Mouse (Mus musculus) CH12.LX (cell line): ENCODE measurements around the gene Alyref2. TPM values are rescaled to one million over a fixed set of nuclear protein-coding genes. Genes with fewer than 3 reads are reported as not detected.

Experiments used
- DNase-seq: peaks from one replicate; pipeline ENCODE4 v3.0.0-alpha.2; 2013; ENCODE audit errors: extremely low read depth
- H3K27ac ChIP-seq: 2 replicates; pipeline ENCODE4 v1.5.1; 2012; ENCODE audit warnings: low read depth, mild to moderate bottlenecking, control low read depth, moderate library complexity; ENCODE audit not compliant: insufficient read depth
- H3K27me3 ChIP-seq: replicated peaks from 2 replicates; pipeline ENCODE3; 2012; ENCODE audit warnings: inconsistent platforms
- H3K36me3 ChIP-seq, 2 experiments: replicated peaks in 1 of 2; 2 replicates each; pipeline versions ENCODE3 to v1.6.1; 2012; ENCODE audit warnings: inconsistent platforms in 1 of 2, low read length in 1 of 2, mild to moderate bottlenecking in 1 of 2, mixed read lengths in 1 of 2, moderate library complexity in 1 of 2; ENCODE audit not compliant: control insufficient read depth in 1 of 2, insufficient read depth in 1 of 2
- H3K4me1 ChIP-seq, 2 experiments: 2 replicates each; pipeline ENCODE4 v1.6.1; 2012; ENCODE audit warnings: inconsistent platforms in 1 of 2, moderate library complexity in 1 of 2; ENCODE audit not compliant: insufficient read depth in 2 of 2, control insufficient read depth in 1 of 2
- H3K4me2 ChIP-seq: 2 replicates; pipeline ENCODE4 v1.6.1; 2012; ENCODE audit warnings: low read depth, mild to moderate bottlenecking, control low read depth; ENCODE audit not compliant: poor library complexity, insufficient read depth, severe bottlenecking
- H3K4me3 ChIP-seq, 3 experiments: fragments of 150-350 bp in 1 of 3; sonication (generic) in 1 of 3; replicated peaks in 1 of 3; 2 replicates each; pipeline versions ENCODE3 to v1.5.1; 2011 to 2012; ENCODE audit warnings: low read depth in 2 of 3, low read length in 2 of 3, mild to moderate bottlenecking in 2 of 3, moderate library complexity in 2 of 3, control low read depth in 1 of 3, improper control_type of control experiment in 1 of 3, inconsistent platforms in 1 of 3, mixed read lengths in 1 of 3; ENCODE audit not compliant: poor library complexity in 1 of 3
- H3K79me2 ChIP-seq: replicated peaks from 2 replicates; pipeline ENCODE4 v1.6.1; 2012; ENCODE audit warnings: mild to moderate bottlenecking, moderate library complexity; ENCODE audit not compliant: control insufficient read depth, poor library complexity, insufficient read depth, severe bottlenecking; ENCODE audit errors: extremely low read depth
- H3K9ac ChIP-seq: 2 replicates; pipeline ENCODE4 v1.6.1; 2012; ENCODE audit warnings: low read depth, mild to moderate bottlenecking, control low read depth, moderate library complexity; ENCODE audit not compliant: insufficient read depth
- H3K9me3 ChIP-seq: replicated peaks from 2 replicates; pipeline ENCODE3; 2012; ENCODE audit warnings: low read length, inconsistent platforms, mixed read lengths
- BHLHE40 ChIP-seq: IDR thresholded peaks from 2 replicates; pipeline ENCODE4 v1.6.1; 2011; ENCODE audit warnings: mild to moderate bottlenecking, low read depth, low read length, improper control_type of control experiment
- CHD1 ChIP-seq: IDR thresholded peaks from 2 replicates; pipeline ENCODE4 v1.6.1; 2012; ENCODE audit warnings: low read depth, low read length, improper control_type of control experiment, inconsistent platforms
- CHD2 ChIP-seq: IDR thresholded peaks from 2 replicates; pipeline ENCODE4 v1.6.1; 2011; ENCODE audit warnings: low read length, improper control_type of control experiment
- CTCF ChIP-seq, 2 experiments: IDR thresholded peaks in 1 of 2; conservative IDR thresholded peaks in 1 of 2; 2 replicates each; pipeline ENCODE4 v1.5.1; 2011 to 2012; ENCODE audit warnings: low read depth in 2 of 2, low read length in 2 of 2, improper control_type of control experiment in 1 of 2, inconsistent platforms in 1 of 2, mild to moderate bottlenecking in 1 of 2, moderate library complexity in 1 of 2
- ELF1 ChIP-seq: IDR thresholded peaks from 2 replicates; pipeline ENCODE4 v1.6.1; 2014; ENCODE audit warnings: low read depth, mild to moderate bottlenecking, inconsistent platforms, low read length, improper control_type of control experiment
- EP300 ChIP-seq: IDR thresholded peaks from 2 replicates; pipeline ENCODE4 v1.6.1; 2011; ENCODE audit warnings: low read length, improper control_type of control experiment
- ETS1 ChIP-seq: conservative IDR thresholded peaks from 2 replicates; pipeline ENCODE4 v1.6.1; 2012; ENCODE audit warnings: low read depth, mild to moderate bottlenecking, inconsistent platforms, low read length, improper control_type of control experiment, moderate library complexity
- GABPA ChIP-seq: IDR thresholded peaks from 2 replicates; pipeline ENCODE4 v1.6.1; 2012; ENCODE audit warnings: low read depth, low read length, improper control_type of control experiment, inconsistent platforms; ENCODE audit not compliant: insufficient replicate concordance
- HCFC1 ChIP-seq: IDR thresholded peaks from 2 replicates; pipeline ENCODE4 v1.6.1; 2012; ENCODE audit warnings: low read depth, mild to moderate bottlenecking, inconsistent platforms, low read length, improper control_type of control experiment
- IRF4 ChIP-seq: IDR thresholded peaks from 2 replicates; pipeline ENCODE4 v1.6.1; 2014; ENCODE audit warnings: low read depth, mild to moderate bottlenecking, inconsistent platforms, low read length, improper control_type of control experiment
- JUN ChIP-seq: IDR thresholded peaks from 2 replicates; pipeline ENCODE4 v1.6.1; 2011; ENCODE audit warnings: low read depth, mild to moderate bottlenecking, low read length, improper control_type of control experiment, moderate library complexity; ENCODE audit not compliant: insufficient read depth
- JUND ChIP-seq: conservative IDR thresholded peaks from 2 replicates; pipeline ENCODE4 v1.6.1; 2011; ENCODE audit warnings: low read depth, low read length, improper control_type of control experiment
- MAFK ChIP-seq: IDR thresholded peaks from 2 replicates; pipeline ENCODE4 v1.6.1; 2011; ENCODE audit warnings: low read length, improper control_type of control experiment; ENCODE audit not compliant: insufficient replicate concordance
- MAX ChIP-seq: IDR thresholded peaks from 2 replicates; pipeline ENCODE4 v1.6.1; 2011; ENCODE audit warnings: low read length, improper control_type of control experiment
- MEF2A ChIP-seq: IDR thresholded peaks from 2 replicates; pipeline ENCODE4 v1.6.1; 2014; ENCODE audit warnings: low read depth, mild to moderate bottlenecking, inconsistent platforms, low read length, improper control_type of control experiment, borderline replicate concordance
- MYC ChIP-seq: IDR thresholded peaks from 2 replicates; pipeline ENCODE4 v1.6.1; 2011; ENCODE audit warnings: low read depth, mild to moderate bottlenecking, improper control_type of control experiment, low read length
- NELFE ChIP-seq: IDR thresholded peaks from 2 replicates; pipeline ENCODE4 v1.6.1; 2011; ENCODE audit warnings: low read depth, low read length, improper control_type of control experiment
- NRF1 ChIP-seq: IDR thresholded peaks from 2 replicates; pipeline ENCODE4 v1.6.1; 2014; ENCODE audit warnings: low read depth, mild to moderate bottlenecking, inconsistent platforms, low read length, improper control_type of control experiment, moderate library complexity
- PAX5 ChIP-seq: IDR thresholded peaks from 2 replicates; pipeline ENCODE4 v1.6.1; 2012; ENCODE audit warnings: low read length, inconsistent platforms, mixed read lengths
- POLR2A ChIP-seq: IDR thresholded peaks from 2 replicates; pipeline ENCODE4 v1.6.1; 2011; ENCODE audit warnings: low read depth, mild to moderate bottlenecking, improper control_type of control experiment, low read length
- POLR2AphosphoS2 ChIP-seq: IDR thresholded peaks from 2 replicates; pipeline ENCODE4 v1.6.1; 2011; ENCODE audit warnings: low read depth, low read length, improper control_type of control experiment
- RAD21 ChIP-seq: IDR thresholded peaks from 2 replicates; pipeline ENCODE4 v1.6.1; 2011; ENCODE audit warnings: low read depth, mild to moderate bottlenecking, low read length, improper control_type of control experiment, moderate library complexity
- RCOR1 ChIP-seq: conservative IDR thresholded peaks from 2 replicates; pipeline ENCODE4 v1.6.1; 2012; ENCODE audit warnings: low read depth, mild to moderate bottlenecking, inconsistent platforms, low read length, improper control_type of control experiment
- SMC3 ChIP-seq: IDR thresholded peaks from 2 replicates; pipeline ENCODE4 v1.6.1; 2011; ENCODE audit warnings: low read depth, low read length, improper control_type of control experiment
- TCF12 ChIP-seq: IDR thresholded peaks from 2 replicates; pipeline ENCODE4 v1.6.1; 2014; ENCODE audit warnings: low read depth, mild to moderate bottlenecking, inconsistent platforms, low read length, improper control_type of control experiment
- UBTF ChIP-seq: IDR thresholded peaks from 2 replicates; pipeline ENCODE4 v1.6.1; 2012; ENCODE audit warnings: low read depth, mild to moderate bottlenecking, inconsistent platforms, low read length, improper control_type of control experiment, moderate library complexity
- USF1 ChIP-seq: IDR thresholded peaks from 2 replicates; pipeline ENCODE4 v1.6.1; 2014; ENCODE audit warnings: low read depth, mild to moderate bottlenecking, inconsistent platforms, low read length, improper control_type of control experiment
- USF2 ChIP-seq: conservative IDR thresholded peaks from 2 replicates; pipeline ENCODE4 v1.6.1; 2011; ENCODE audit warnings: low read depth, low read length, improper control_type of control experiment
- ZC3H11A ChIP-seq: IDR thresholded peaks from 2 replicates; pipeline ENCODE4 v1.6.1; 2012; ENCODE audit warnings: low read depth, mild to moderate bottlenecking, inconsistent platforms, low read length, improper control_type of control experiment
- ZKSCAN1 ChIP-seq: IDR thresholded peaks from 2 replicates; pipeline ENCODE4 v1.6.1; 2012; ENCODE audit warnings: low read depth, inconsistent platforms, low read length, improper control_type of control experiment, borderline replicate concordance
- ZMIZ1 ChIP-seq: IDR thresholded peaks from 2 replicates; pipeline ENCODE4 v1.6.1; 2012; ENCODE audit warnings: low read depth, mild to moderate bottlenecking, inconsistent platforms, low read length, improper control_type of control experiment
- ZNF384 ChIP-seq: IDR thresholded peaks from 2 replicates; pipeline ENCODE4 v1.6.1; 2012; ENCODE audit warnings: low read depth, low read length, improper control_type of control experiment, inconsistent platforms
- dilution Hi-C: fragments of 300-500 bp; cut with MboI; formaldehyde crosslinking; loops from 2 replicates; pipeline ENCODE4 v1.14.3; 2020; ENCODE audit warnings: low sequenced_read_pairs; ENCODE audit not compliant: extremely low pct_unique_long_range_greater_than_20kb, extremely low pct_ligation_motif_present
- in situ Hi-C: fragments of 300-500 bp; cut with MboI; formaldehyde crosslinking; loops from 3 replicates; pipeline ENCODE4 v1.14.3; 2019; ENCODE audit warnings: low sequenced_read_pairs, low pct_ligation_motif_present, low pct_unique_long_range_greater_than_20kb, mixed read lengths
- polyA plus RNA-seq: library from polyadenylated mRNA; unstranded; fragments of >175 nt; gene quantifications from 2 replicates; pipeline ENCODE4 v1.2.1, GENCODE M21; 2012; ENCODE audit warnings: low read depth; ENCODE audit not compliant: insufficient read length
- total RNA-seq, 2 experiments: library from RNA; depleted of rRNA; stranded (reverse); fragments of 300-350 nt in 1 of 2; fragments of >200 nt in 1 of 2; gene quantifications; 2 replicates each; pipeline ENCODE4 v1.2.3; 2012 to 2014

Gene Alyref2
- total and polyA plus RNA-seq, 3 experiments, result 4.2 to 5.9 (median 4.9) TPM

DNA sequence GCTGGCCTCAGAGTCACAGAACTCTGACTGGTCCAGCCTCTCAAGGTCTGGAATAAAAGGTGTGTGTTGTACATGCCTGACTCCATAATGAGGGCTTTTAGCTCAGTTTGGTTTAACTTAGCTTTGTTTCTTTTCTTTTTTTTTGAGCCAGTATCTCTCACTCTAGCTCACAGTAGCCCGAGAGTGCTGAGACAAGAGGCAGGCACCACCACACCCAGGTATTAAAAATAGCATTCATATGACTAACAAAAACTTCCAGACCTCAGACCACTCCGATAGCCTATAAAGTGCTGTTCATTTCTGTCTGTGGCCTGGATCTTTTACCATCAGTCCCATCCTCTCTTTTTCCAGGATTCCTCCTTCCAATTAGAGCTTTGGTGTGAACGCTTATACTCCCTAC, 33.6 kb upstream of the Alyref2 start:
- dilution Hi-C loops, result no loop called here
- Histone ChIP-seq H3K4me3 (no peak overlapping the region), H3K4me2 (peak overlapping the region; percentile 86), H3K36me3 (no peaks in the 10 kb centered on the region), H3K9me3 (no peaks in the 10 kb centered on the region), H3K9ac (no peak overlapping the region; the same call in none of the 2 replicates), H3K27ac (no peak overlapping the region), H3K79me2 (no peaks in the 10 kb centered on the region)
- no peak for DNase-seq
- in situ Hi-C loops, result loop anchor here (10.0 kb wide), 1 partner anchor 365 kb away; no protein-coding TSS in a partner anchor
- 0 out of 2 replicates have a peak, but pooled peaks have one; percentile 66 for TF ChIP-seq MEF2A
- 0 out of 2 replicates have a peak, but pooled peaks have one; percentile 15 for TF ChIP-seq ZNF384
- no peak for TF ChIP-seq USF2
- TF ChIP-seq, all 38 proteins: peak for 2
- H3K27me3 ChIP-seq, result no peaks in the 10 kb centered on the region
- H3K4me1 ChIP-seq, result peaks cover 15 to 47% of the 10 kb centered on the region in 2 experiments

GRCm38 (mm10) chr1:171470371-171470871, 32.9 kb upstream of the Alyref2 start:
- H3K27ac ChIP-seq, result no peak overlapping the region
- TF ChIP-seq MAFK, result no peak
- TF ChIP-seq IRF4, result no peak
- peak; percentile 33; the same call in 1 of the 2 replicates for TF ChIP-seq EP300
- peak; percentile 87 to 95 for TF ChIP-seq CTCF (conservative IDR thresholded peaks at IDR 0.05 in 1 of 2, IDR thresholded peaks at IDR 0.05 in 1 of 2; ENCODE audit: low read depth in 2 of 2, low read length in 2 of 2)
- TF ChIP-seq CHD1, result peak; percentile 65; the same call in 1 of the 2 replicates
- TF ChIP-seq ZC3H11A, result no peak; the same call in 1 of the 2 replicates
- peak; percentile 58 for TF ChIP-seq RAD21
- no peak for TF ChIP-seq MYC
- no peak for TF ChIP-seq NELFE
- TF ChIP-seq ETS1, result no peak; the same call in 1 of the 2 replicates
- TF ChIP-seq USF1, result no peak
- TF ChIP-seq POLR2A, result no peak
- TF ChIP-seq PAX5, result no peak
- TF ChIP-seq JUN, result no peak
- TF ChIP-seq GABPA, result no peak
- TF ChIP-seq ELF1, result no peak
- no peak for TF ChIP-seq RCOR1
- no peak for TF ChIP-seq TCF12
- 0 out of 2 replicates have a peak, but pooled peaks have one; percentile 27 for TF ChIP-seq MEF2A
- no peak for TF ChIP-seq JUND
- no peak for TF ChIP-seq UBTF
- TF ChIP-seq NRF1, result no peak
- TF ChIP-seq MAX, result no peak
- peak; percentile 75 for TF ChIP-seq SMC3
- no peak for TF ChIP-seq USF2
- TF ChIP-seq CHD2, result no peak
- no peak for TF ChIP-seq ZMIZ1
- no peak for TF ChIP-seq HCFC1
- TF ChIP-seq ZKSCAN1, result no peak
- 0 out of 2 replicates have a peak, but pooled peaks have one; percentile 8 for TF ChIP-seq BHLHE40
- no peak for TF ChIP-seq POLR2AphosphoS2
- no peak for TF ChIP-seq ZNF384

More at GRCm38 (mm10) chr1:171470371-171470871, 32.9 kb upstream of the Alyref2 start:
- H3K4me2 ChIP-seq, result peak overlapping the region; percentile 87
- peaks cover 15 to 47% of the 10 kb centered on the region in 2 experiments for H3K4me1 ChIP-seq
- peak; percentile 76 for DNase-seq
- dilution Hi-C loops (no loop called here), in situ Hi-C loops (loop anchor here (10.0 kb wide), 1 partner anchor 366 kb away; no protein-coding TSS in a partner anchor)
- no peaks in the 10 kb centered on the region for H3K79me2 ChIP-seq
- peak overlapping the region; percentile 65 for H3K9ac ChIP-seq
- H3K9me3 ChIP-seq, result no peaks in the 10 kb centered on the region
- H3K36me3 ChIP-seq, result no peaks in the 10 kb centered on the region
- H3K4me3 ChIP-seq, result no peak overlapping the region
- no peaks in the 10 kb centered on the region for H3K27me3 ChIP-seq
